Mouse (Mus musculus) heart, embryonic 13.5 days (tissue): ENCODE measurements around the gene Tgfbr1. TPM values are rescaled to one million over a fixed set of nuclear protein-coding genes. Genes with fewer than 3 reads are reported as not detected.

Source experiments
- ATAC-seq: fragments of 200-750 bp; cut with Nextera tagmentation; 2 replicates; pipeline ENCODE4 v1.8.0; 2017; ENCODE audit warnings: moderate TSS enrichment; ENCODE audit not compliant: insufficient number of reproducible peaks, low FRiP score, low TSS enrichment; ENCODE audit errors: extremely low read depth
- H3K27ac ChIP-seq: fragments of 300-500 bp; sonication (generic); replicated peaks from 2 replicates; pipeline ENCODE4 v1.5.1; 2015; ENCODE audit warnings: moderate library complexity, mild to moderate bottlenecking, inconsistent platforms
- H3K27me3 ChIP-seq: fragments of 300-500 bp; sonication (generic); replicated peaks from 2 replicates; pipeline ENCODE4 v1.6.1; 2015; ENCODE audit warnings: mild to moderate bottlenecking, inconsistent platforms
- H3K36me3 ChIP-seq: fragments of 300-500 bp; sonication (generic); 2 replicates; pipeline ENCODE4 v1.6.1; 2015; ENCODE audit warnings: mild to moderate bottlenecking, inconsistent platforms
- H3K4me1 ChIP-seq: fragments of 300-500 bp; sonication (generic); 2 replicates; pipeline ENCODE4 v1.6.1; 2015; ENCODE audit warnings: inconsistent platforms
- H3K4me2 ChIP-seq: fragments of 300-500 bp; sonication (generic); 2 replicates; pipeline ENCODE4 v1.6.1; 2015; ENCODE audit warnings: inconsistent platforms, mild to moderate bottlenecking, moderate library complexity
- H3K4me3 ChIP-seq: fragments of 300-500 bp; sonication (generic); 2 replicates; pipeline ENCODE4 v1.5.1; 2015; ENCODE audit warnings: moderate library complexity, mild to moderate bottlenecking, inconsistent platforms
- H3K9ac ChIP-seq: fragments of 300-500 bp; sonication (generic); 2 replicates; pipeline ENCODE4 v1.6.1; 2015; ENCODE audit warnings: inconsistent platforms, mild to moderate bottlenecking, moderate library complexity
- H3K9me3 ChIP-seq: fragments of 300-500 bp; sonication (generic); 2 replicates; pipeline ENCODE4 v1.6.1; 2016; ENCODE audit warnings: inconsistent platforms
- WGBS: fragments of 180-500 bp; shearing (Covaris S2); methylation state at CpG from one replicate; pipeline ENCODE4 v1.1.7; 2015; ENCODE audit warnings: mixed read lengths; 5-methylcytosine and 5-hydroxymethylcytosine counted together
- polyA plus RNA-seq: library from polyadenylated mRNA; unstranded; fragments of >200 nt; fragmentation: Nextera tagmentation; extraction: Ambion mirVana; gene quantifications from 2 replicates; pipeline ENCODE4 v1.2.1, GENCODE M21; 2015

Gene Tgfbr1
- polyA plus RNA-seq, 1 experiment from 2014 or later = 23.5 TPM

- no peaks in the 10 kb centered on the region for H3K9me3 ChIP-seq
- H3K4me2 ChIP-seq = no peak overlapping the region
- no peak for ATAC-seq
- H3K27ac ChIP-seq = no peak overlapping the region
- H3K36me3 ChIP-seq = no peaks in the 10 kb centered on the region
- no peaks in the 10 kb centered on the region for H3K27me3 ChIP-seq
- WGBS = 72% methylated on average over 10 of the region's 10 CpGs
- peaks cover 11% of the 10 kb centered on the region; the same call in 1 of the 2 replicates for H3K4me1 ChIP-seq
- H3K4me3 ChIP-seq = no peak overlapping the region
- H3K9ac ChIP-seq = no peak overlapping the region
Observed at GRCm38 (mm10) chr4:47319561-47320321, 33.3 kb upstream of the Tgfbr1 start.

- Histone ChIP-seq H3K4me2 (no peak overlapping the region), H3K27me3 (no peaks in the 10 kb centered on the region), H3K9ac (no peak overlapping the region), H3K4me1 (peaks cover 5% of the 10 kb centered on the region; the same call in 1 of the 2 replicates), H3K4me3 (no peak overlapping the region), H3K36me3 (no peaks in the 10 kb centered on the region), H3K9me3 (no peaks in the 10 kb centered on the region), H3K27ac (no peak overlapping the region)
- WGBS = 70% methylated on average over 3 of the region's 3 CpGs
- no peak for ATAC-seq
Observed at GRCm38 (mm10) chr4:47322315-47322714, 30.7 kb upstream of the Tgfbr1 start.

- no peak overlapping the region for H3K27ac ChIP-seq
- H3K36me3 ChIP-seq = no peaks in the 10 kb centered on the region
- H3K4me2 ChIP-seq = no peak overlapping the region
- no peak for ATAC-seq
- no peaks in the 10 kb centered on the region for H3K27me3 ChIP-seq
- no peak overlapping the region for H3K9ac ChIP-seq
- H3K9me3 ChIP-seq = no peaks in the 10 kb centered on the region
- no peaks in the 10 kb centered on the region for H3K4me1 ChIP-seq
- H3K4me3 ChIP-seq = no peak overlapping the region
- 57% methylated on average over 1 of the region's 1 CpGs for WGBS
Observed at GRCm38 (mm10) chr4:47324206-47324605, 28.8 kb upstream of the Tgfbr1 start.

GRCm38 (mm10) chr4:47327782-47328181, 25.2 kb upstream of the Tgfbr1 start:
- H3K4me3 ChIP-seq = no peak overlapping the region
- no peaks in the 10 kb centered on the region for H3K4me1 ChIP-seq
- WGBS = 63% methylated on average over 3 of the region's 3 CpGs
- no peak overlapping the region for H3K4me2 ChIP-seq
- no peak for ATAC-seq
- no peak overlapping the region for H3K9ac ChIP-seq
- no peak overlapping the region for H3K27ac ChIP-seq
- H3K36me3 ChIP-seq = no peaks in the 10 kb centered on the region
- H3K27me3 ChIP-seq = no peaks in the 10 kb centered on the region
- H3K9me3 ChIP-seq = no peaks in the 10 kb centered on the region

- Histone ChIP-seq H3K4me1 (no peaks in the 10 kb centered on the region), H3K27ac (no peak overlapping the region), H3K9me3 (no peaks in the 10 kb centered on the region), H3K4me2 (no peak overlapping the region), H3K4me3 (no peak overlapping the region), H3K36me3 (no peaks in the 10 kb centered on the region), H3K9ac (no peak overlapping the region), H3K27me3 (no peaks in the 10 kb centered on the region; the same call in 1 of the 2 replicates)
- 16% methylated on average over 1 of the region's 1 CpGs for WGBS
- ATAC-seq = no peak
Observed at GRCm38 (mm10) chr4:47329285-47329684, 23.7 kb upstream of the Tgfbr1 start.

GRCm38 (mm10) chr4:47330378-47331052, 22.5 kb upstream of the Tgfbr1 start:
- H3K27me3 ChIP-seq = no peaks in the 10 kb centered on the region; the same call in 1 of the 2 replicates
- 85% methylated on average over 13 of the region's 13 CpGs for WGBS
- H3K4me2 ChIP-seq = no peak overlapping the region
- no peak overlapping the region for H3K9ac ChIP-seq
- H3K36me3 ChIP-seq = no peaks in the 10 kb centered on the region
- H3K9me3 ChIP-seq = no peaks in the 10 kb centered on the region
- H3K4me1 ChIP-seq = no peaks in the 10 kb centered on the region
- no peak overlapping the region for H3K4me3 ChIP-seq
- no peak for ATAC-seq
- H3K27ac ChIP-seq = no peak overlapping the region

GRCm38 (mm10) chr4:47332812-47333343, 20.1 kb upstream of the Tgfbr1 start:
- WGBS = 81% methylated on average over 6 of the region's 6 CpGs
- Histone ChIP-seq H3K27me3 (no peaks in the 10 kb centered on the region; the same call in 1 of the 2 replicates), H3K4me3 (no peak overlapping the region), H3K9ac (no peak overlapping the region), H3K36me3 (no peaks in the 10 kb centered on the region), H3K27ac (no peak overlapping the region), H3K4me1 (no peaks in the 10 kb centered on the region), H3K9me3 (no peaks in the 10 kb centered on the region), H3K4me2 (no peak overlapping the region)
- no peak for ATAC-seq

- H3K27ac ChIP-seq = no peak overlapping the region
- H3K9ac ChIP-seq = no peak overlapping the region
- H3K9me3 ChIP-seq = no peaks in the 10 kb centered on the region
- H3K4me3 ChIP-seq = no peak overlapping the region
- no peaks in the 10 kb centered on the region for H3K36me3 ChIP-seq
- H3K4me1 ChIP-seq = 0 out of 2 replicates have a peak, but pooled peaks cover 2% of the 10 kb centered on the region
- H3K27me3 ChIP-seq = no peaks in the 10 kb centered on the region; the same call in 1 of the 2 replicates
- ATAC-seq = no peak
- 86% methylated on average over 3 of the region's 3 CpGs for WGBS
- no peak overlapping the region for H3K4me2 ChIP-seq
Observed at GRCm38 (mm10) chr4:47333541-47333940, 19.5 kb upstream of the Tgfbr1 start.

GRCm38 (mm10) chr4:47336941-47337600, 16.0 kb upstream of the Tgfbr1 start:
- no peak for ATAC-seq
- H3K4me3 ChIP-seq = no peak overlapping the region
- no peaks in the 10 kb centered on the region for H3K36me3 ChIP-seq
- H3K4me2 ChIP-seq = no peak overlapping the region
- no peaks in the 10 kb centered on the region for H3K9me3 ChIP-seq
- no peak overlapping the region for H3K27ac ChIP-seq
- peaks cover 14% of the 10 kb centered on the region for H3K4me1 ChIP-seq
- 65% methylated on average over 3 of the region's 3 CpGs for WGBS
- no peak overlapping the region for H3K9ac ChIP-seq
- no peaks in the 10 kb centered on the region; the same call in 1 of the 2 replicates for H3K27me3 ChIP-seq

- H3K9ac ChIP-seq = no peak overlapping the region
- no peak overlapping the region for H3K4me3 ChIP-seq
- WGBS = 48% methylated on average over 8 of the region's 8 CpGs
- H3K4me2 ChIP-seq = no peak overlapping the region
- ATAC-seq = no peak
- no peaks in the 10 kb centered on the region for H3K27me3 ChIP-seq
- no peak overlapping the region for H3K27ac ChIP-seq
- no peaks in the 10 kb centered on the region for H3K9me3 ChIP-seq
- no peaks in the 10 kb centered on the region for H3K36me3 ChIP-seq
- peaks cover 18% of the 10 kb centered on the region for H3K4me1 ChIP-seq
Observed at GRCm38 (mm10) chr4:47342632-47343031, 10.4 kb upstream of the Tgfbr1 start.

- H3K27me3 ChIP-seq = no peaks in the 10 kb centered on the region
- H3K4me3 ChIP-seq = no peak overlapping the region
- no peaks in the 10 kb centered on the region for H3K36me3 ChIP-seq
- H3K9me3 ChIP-seq = no peaks in the 10 kb centered on the region
- 67% methylated on average over 4 of the region's 4 CpGs for WGBS
- no peak overlapping the region for H3K27ac ChIP-seq
- ATAC-seq = no peak
- H3K4me2 ChIP-seq = no peak overlapping the region
- no peak overlapping the region for H3K9ac ChIP-seq
- peaks cover 16% of the 10 kb centered on the region for H3K4me1 ChIP-seq
Observed at GRCm38 (mm10) chr4:47347022-47347421, 6.0 kb upstream of the Tgfbr1 start.
